Mouse (Mus musculus): ENCODE measurements around the gene Prss50. TPM values are rescaled to one million over a fixed set of nuclear protein-coding genes. Genes with fewer than 3 reads are reported as not detected.

The Prss50 gene
- total RNA-seq, 1 experiment: 69.3 TPM

DNA sequence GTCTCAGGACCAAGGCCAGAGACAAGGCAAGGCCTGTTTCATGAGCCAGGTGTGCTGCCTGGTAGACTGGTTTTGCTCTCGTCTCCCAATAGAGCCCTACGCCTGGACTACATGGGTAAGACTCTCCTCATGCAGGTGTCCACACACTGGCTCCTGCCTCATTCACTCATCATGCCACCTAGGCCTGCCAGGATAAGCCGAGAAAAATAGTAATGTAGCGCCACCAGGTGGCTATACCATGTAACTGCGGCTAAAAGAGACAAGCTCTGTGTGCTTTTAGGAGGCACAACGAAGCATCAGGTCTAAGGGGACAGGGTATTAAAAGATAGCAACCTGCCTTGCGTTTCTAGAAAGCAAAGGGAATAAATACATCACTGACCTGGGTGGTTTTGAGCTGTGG lies 13.3 kb downstream of the Prss50 start:
- no peak overlapping the region for H3K27ac ChIP-seq (ENCODE audit: insufficient read depth, low read depth, low read length, poor library complexity, severe bottlenecking)
- peak; percentile 73 for DNase-seq (ENCODE audit: low read depth, low spot score)
- no peaks in the 10 kb centered on the region for H3K9me3 ChIP-seq (ENCODE audit: control insufficient read depth, insufficient read depth, low read depth, low read length)
- in situ Hi-C loops (cut with MboI; ENCODE audit: low sequenced_read_pairs in 2 of 2, unreplicated experiment in 2 of 2): loop anchor here in 1 of 2 experiments (10.0 kb wide), 1 partner anchor 156 kb away; no protein-coding TSS in a partner anchor
- no peaks in the 10 kb centered on the region for H3K36me3 ChIP-seq (ENCODE audit: control insufficient read depth, insufficient read depth, low read length, poor library complexity, severe bottlenecking)
- H3K9ac ChIP-seq (ENCODE audit: insufficient read depth, low read depth, low read length, poor library complexity, severe bottlenecking): no peak overlapping the region
- H3K4me3 ChIP-seq (ENCODE audit: insufficient read depth in 1 of 2, low read depth in 1 of 2, low read length in 2 of 2, poor library complexity in 1 of 2, severe bottlenecking in 1 of 2): no peak overlapping the region
- TF ChIP-seq HCFC1 (IDR thresholded peaks at IDR 0.05; ENCODE audit: borderline replicate concordance, insufficient read depth, low read length) (no peak), ZC3H11A (IDR thresholded peaks at IDR 0.05; ENCODE audit: borderline replicate concordance, low read depth, low read length) (peak; percentile 51; the same call in 1 of the 2 replicates)
- peaks cover 0 to 13% of the 10 kb centered on the region in 2 experiments; a peak in 1 of 4 replicates for H3K4me1 ChIP-seq (ENCODE audit: control insufficient read depth in 2 of 2, insufficient read depth in 2 of 2, low read length in 2 of 2, poor library complexity in 1 of 2)

DNA sequence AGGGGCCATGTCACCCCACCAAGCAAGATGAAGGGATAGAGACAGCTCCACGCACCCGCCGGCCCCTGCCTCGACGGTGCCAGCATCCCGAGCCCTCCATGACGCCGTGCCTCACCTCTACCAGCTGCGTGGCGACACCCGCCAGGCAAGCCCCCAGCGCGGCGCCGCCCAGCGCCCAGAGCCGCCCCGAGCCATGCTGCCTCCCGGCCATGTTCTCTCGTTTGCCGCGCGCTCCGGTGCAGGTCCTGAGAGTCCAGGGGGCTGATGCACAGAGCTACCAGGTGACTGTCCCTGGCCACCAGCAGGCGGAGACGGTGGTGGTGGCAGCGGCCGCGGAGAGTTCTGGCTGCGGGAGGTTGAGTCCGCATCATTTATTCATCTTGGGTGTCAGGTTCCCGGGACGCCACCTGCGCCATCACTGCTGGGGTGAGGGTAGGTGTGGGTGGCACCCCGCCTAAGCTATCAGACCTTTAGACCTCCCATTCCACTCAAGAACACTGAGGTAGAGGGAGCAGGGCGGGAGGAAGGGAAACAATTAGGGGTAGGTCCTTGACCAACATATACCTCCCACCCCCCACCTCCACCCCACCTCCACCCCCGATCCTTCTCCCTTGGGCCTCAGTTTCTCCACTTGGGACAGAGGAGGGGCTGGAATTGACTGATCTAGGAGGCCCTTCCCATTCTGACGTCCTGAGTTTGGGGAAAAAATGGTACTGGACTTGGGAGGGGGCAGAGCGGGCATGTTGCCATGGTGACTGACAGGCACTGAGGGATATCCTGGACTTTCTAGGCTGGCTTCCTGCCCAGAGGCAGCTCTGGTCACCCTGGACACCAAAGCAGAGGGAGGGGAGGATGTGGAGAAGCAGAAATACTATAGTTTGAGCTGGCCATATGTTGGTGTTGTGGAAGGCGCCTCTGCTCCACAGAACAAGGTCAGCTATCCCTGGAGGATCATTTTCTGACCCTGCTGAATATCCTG lies 16.2 kb downstream of the Prss50 start:
- TF ChIP-seq ZNF384 (IDR thresholded peaks at IDR 0.05; ENCODE audit: low read depth, low read length) (no peak), CHD2 (IDR thresholded peaks at IDR 0.05; ENCODE audit: low read depth, low read length) (no peak), MAFK (IDR thresholded peaks at IDR 0.05; ENCODE audit: insufficient read depth, low read depth, low read length) (no peak), HCFC1 (IDR thresholded peaks at IDR 0.05; ENCODE audit: borderline replicate concordance, insufficient read depth, low read length) (no peak), ZC3H11A (IDR thresholded peaks at IDR 0.05; ENCODE audit: borderline replicate concordance, low read depth, low read length) (no peak)
- Histone ChIP-seq H3K27ac (ENCODE audit: insufficient read depth, low read depth, low read length, poor library complexity, severe bottlenecking) (no peak overlapping the region), H3K4me3 (ENCODE audit: insufficient read depth in 1 of 2, low read depth in 1 of 2, low read length in 2 of 2, poor library complexity in 1 of 2, severe bottlenecking in 1 of 2) (peak overlapping the region; percentile 62 to 65), H3K4me1 (ENCODE audit: control insufficient read depth in 2 of 2, insufficient read depth in 2 of 2, low read length in 2 of 2, poor library complexity in 1 of 2) (peaks cover 0 to 15% of the 10 kb centered on the region in 2 experiments; a peak in 1 of 4 replicates), H3K9ac (ENCODE audit: insufficient read depth, low read depth, low read length, poor library complexity, severe bottlenecking) (peak overlapping the region; percentile 66), H3K36me3 (ENCODE audit: control insufficient read depth, insufficient read depth, low read length, poor library complexity, severe bottlenecking) (no peaks in the 10 kb centered on the region), H3K9me3 (ENCODE audit: control insufficient read depth, insufficient read depth, low read depth, low read length) (no peaks in the 10 kb centered on the region)
- no peak for DNase-seq (ENCODE audit: low read depth, low spot score)
- in situ Hi-C loops (cut with MboI; ENCODE audit: low sequenced_read_pairs in 2 of 2, unreplicated experiment in 2 of 2): loop anchor here in 1 of 2 experiments (10.0 kb wide), 1 partner anchor 159 kb away; no protein-coding TSS in a partner anchor

DNA sequence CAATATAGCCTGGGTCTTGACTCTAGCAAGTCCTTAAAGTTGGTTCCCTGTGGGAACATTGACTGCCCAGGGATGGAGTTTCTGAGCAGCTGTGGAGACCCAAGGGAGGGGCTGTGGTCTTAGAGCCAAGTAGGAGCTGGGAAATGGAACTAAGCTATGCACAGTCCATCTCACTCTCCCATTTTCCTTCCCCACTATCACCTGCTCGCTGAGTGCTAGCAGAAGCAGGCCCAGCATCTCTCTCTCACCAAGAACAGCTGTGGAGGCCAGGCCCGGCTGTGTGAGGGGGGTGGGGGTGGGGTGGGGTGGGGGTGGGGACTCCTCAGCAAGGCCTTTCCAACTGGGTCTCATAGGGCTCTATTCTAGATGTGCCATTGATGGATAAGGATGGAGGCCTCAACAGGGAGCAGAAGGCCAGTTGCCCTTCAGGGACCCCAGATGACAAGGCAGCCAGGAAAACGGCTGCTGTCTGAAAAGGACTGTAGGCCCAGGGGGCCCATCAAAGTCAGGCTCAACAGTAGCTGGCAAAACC lies 17.0 kb downstream of the Prss50 start:
- no peak overlapping the region for H3K4me3 ChIP-seq (ENCODE audit: insufficient read depth in 1 of 2, low read depth in 1 of 2, low read length in 2 of 2, poor library complexity in 1 of 2, severe bottlenecking in 1 of 2)
- no peak overlapping the region for H3K27ac ChIP-seq (ENCODE audit: insufficient read depth, low read depth, low read length, poor library complexity, severe bottlenecking)
- no peak overlapping the region for H3K9ac ChIP-seq (ENCODE audit: insufficient read depth, low read depth, low read length, poor library complexity, severe bottlenecking)
- H3K4me1 ChIP-seq (ENCODE audit: control insufficient read depth in 2 of 2, insufficient read depth in 2 of 2, low read length in 2 of 2, poor library complexity in 1 of 2): peaks cover 0 to 15% of the 10 kb centered on the region in 2 experiments; a peak in 1 of 4 replicates
- TF ChIP-seq HCFC1 (IDR thresholded peaks at IDR 0.05; ENCODE audit: borderline replicate concordance, insufficient read depth, low read length) (no peak), ZNF384 (IDR thresholded peaks at IDR 0.05; ENCODE audit: low read depth, low read length) (no peak), MAFK (IDR thresholded peaks at IDR 0.05; ENCODE audit: insufficient read depth, low read depth, low read length) (no peak), ZC3H11A (IDR thresholded peaks at IDR 0.05; ENCODE audit: borderline replicate concordance, low read depth, low read length) (no peak)
- H3K9me3 ChIP-seq (ENCODE audit: control insufficient read depth, insufficient read depth, low read depth, low read length): no peaks in the 10 kb centered on the region
- H3K36me3 ChIP-seq (ENCODE audit: control insufficient read depth, insufficient read depth, low read length, poor library complexity, severe bottlenecking): no peaks in the 10 kb centered on the region
- in situ Hi-C loops (cut with MboI; ENCODE audit: low sequenced_read_pairs in 2 of 2, unreplicated experiment in 2 of 2): loop anchor here in 1 of 2 experiments (10.0 kb wide), 1 partner anchor 160 kb away; no protein-coding TSS in a partner anchor
- no peak for DNase-seq (ENCODE audit: low read depth, low spot score)

DNA sequence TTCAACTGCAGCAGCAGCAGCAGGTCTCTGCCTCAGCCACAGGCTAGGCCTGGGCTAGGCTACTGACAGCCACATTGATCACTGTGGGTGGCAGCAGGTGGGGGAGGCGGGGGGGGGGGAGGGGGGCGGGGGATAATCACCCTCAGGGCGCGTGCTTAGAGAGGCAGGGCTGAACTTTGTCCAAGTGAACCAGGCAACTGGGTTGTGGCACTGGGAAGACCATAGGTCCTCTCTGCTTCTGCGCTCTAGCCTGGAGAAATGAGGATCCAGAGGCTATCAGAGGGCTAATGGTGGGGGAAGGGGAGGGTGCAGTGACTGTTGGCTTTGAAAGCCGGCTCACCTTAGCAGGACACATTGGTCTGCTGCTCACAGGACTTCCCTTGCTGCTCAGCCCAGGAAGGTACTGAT lies 17.5 kb downstream of the Prss50 start:
- TF ChIP-seq ZC3H11A (IDR thresholded peaks at IDR 0.05; ENCODE audit: borderline replicate concordance, low read depth, low read length) (no peak), CHD2 (IDR thresholded peaks at IDR 0.05; ENCODE audit: low read depth, low read length) (no peak), ZNF384 (IDR thresholded peaks at IDR 0.05; ENCODE audit: low read depth, low read length) (no peak), HCFC1 (IDR thresholded peaks at IDR 0.05; ENCODE audit: borderline replicate concordance, insufficient read depth, low read length) (no peak), MAFK (IDR thresholded peaks at IDR 0.05; ENCODE audit: insufficient read depth, low read depth, low read length) (no peak)
- Histone ChIP-seq H3K9me3 (ENCODE audit: control insufficient read depth, insufficient read depth, low read depth, low read length) (no peaks in the 10 kb centered on the region), H3K4me1 (ENCODE audit: control insufficient read depth in 2 of 2, insufficient read depth in 2 of 2, low read length in 2 of 2, poor library complexity in 1 of 2) (peaks cover 0 to 15% of the 10 kb centered on the region in 2 experiments; a peak in 1 of 4 replicates), H3K27ac (ENCODE audit: insufficient read depth, low read depth, low read length, poor library complexity, severe bottlenecking) (no peak overlapping the region), H3K9ac (ENCODE audit: insufficient read depth, low read depth, low read length, poor library complexity, severe bottlenecking) (no peak overlapping the region), H3K36me3 (ENCODE audit: control insufficient read depth, insufficient read depth, low read length, poor library complexity, severe bottlenecking) (no peaks in the 10 kb centered on the region), H3K4me3 (ENCODE audit: insufficient read depth in 1 of 2, low read depth in 1 of 2, low read length in 2 of 2, poor library complexity in 1 of 2, severe bottlenecking in 1 of 2) (no peak overlapping the region)
- in situ Hi-C loops (cut with MboI; ENCODE audit: low sequenced_read_pairs in 2 of 2, unreplicated experiment in 2 of 2): loop anchor here in 1 of 2 experiments (10.0 kb wide), 1 partner anchor 160 kb away; no protein-coding TSS in a partner anchor
- no peak for DNase-seq (ENCODE audit: low read depth, low spot score)

All from ES-E14 (cell line).